Mouse (Mus musculus) forebrain, postnatal 0 days (tissue): ENCODE data around the gene Cab39l. TPM values are rescaled to one million over a fixed set of nuclear protein-coding genes. Genes with fewer than 3 reads are reported as not detected.

ENCODE experiments used
- ATAC-seq: fragments of 200-750 bp; cut with Nextera tagmentation; 2 replicates; pipeline ENCODE4 v1.8.0; 2017; ENCODE audit warnings: mild to moderate bottlenecking, moderate library complexity
- DNase-seq: peaks from one replicate; pipeline ENCODE4 v3.0.0-alpha.2; 2015
- H3K27ac ChIP-seq: fragments of 300-500 bp; sonication (generic); 2 replicates; pipeline ENCODE4 v1.5.1; 2014; ENCODE audit warnings: low read depth, mild to moderate bottlenecking, antibody characterized with exemption, low read length, moderate library complexity, mixed read lengths
- H3K27me3 ChIP-seq: fragments of 300-500 bp; sonication (generic); 2 replicates; pipeline ENCODE4 v1.6.1; 2014; ENCODE audit warnings: mild to moderate bottlenecking, low read length, mixed read lengths; ENCODE audit not compliant: insufficient read depth
- H3K36me3 ChIP-seq: fragments of 300-500 bp; sonication (generic); 2 replicates; pipeline ENCODE4 v1.6.1; 2014; ENCODE audit warnings: mild to moderate bottlenecking, moderate library complexity; ENCODE audit not compliant: insufficient read depth
- H3K4me1 ChIP-seq: fragments of 300-500 bp; sonication (generic); 2 replicates; pipeline ENCODE4 v1.6.1; 2014; ENCODE audit warnings: antibody characterized with exemption; ENCODE audit not compliant: insufficient read depth
- H3K4me2 ChIP-seq: fragments of 300-500 bp; sonication (generic); 2 replicates; pipeline ENCODE4 v1.6.1; 2014; ENCODE audit warnings: low read depth, mild to moderate bottlenecking, moderate library complexity
- H3K4me3 ChIP-seq: fragments of 300-500 bp; sonication (generic); 2 replicates; pipeline ENCODE4 v1.5.1; 2014; ENCODE audit warnings: low read depth, low read length, mixed read lengths
- H3K9ac ChIP-seq: fragments of 300-500 bp; sonication (generic); 2 replicates; pipeline ENCODE4 v1.6.1; 2014; ENCODE audit warnings: mild to moderate bottlenecking
- H3K9me3 ChIP-seq: fragments of 300-500 bp; sonication (generic); 2 replicates; pipeline ENCODE4 v1.6.1; 2016; ENCODE audit warnings: low read length
- CTCF ChIP-seq: sonication (generic); IDR thresholded peaks from 2 replicates; pipeline ENCODE4 v1.5.1; 2016; ENCODE audit warnings: antibody characterized with exemption, control low read depth, low read depth
- WGBS: fragments of 180-500 bp; shearing (Covaris S2); extraction: QIAGEN DNeasy Blood & Tissue Kit; methylation state at CpG from one replicate; pipeline ENCODE4 v1.1.7; 2014; 5-methylcytosine and 5-hydroxymethylcytosine counted together
- polyA plus RNA-seq: library from polyadenylated mRNA; unstranded; fragments of >200 nt; fragmentation: Nextera tagmentation; extraction: Ambion mirVana; gene quantifications from 2 replicates; pipeline ENCODE4 v1.2.1, GENCODE M21; 2015
- total RNA-seq: library from RNA; depleted of rRNA; stranded (reverse); fragments of >200 nt; gene quantifications from 2 replicates; pipeline ENCODE4 v1.2.3, GENCODE M21; 2014

Cab39l gene
- total and polyA plus RNA-seq, 2 experiments from 2014 or later, result 17.4 to 20.1 TPM

DNA sequence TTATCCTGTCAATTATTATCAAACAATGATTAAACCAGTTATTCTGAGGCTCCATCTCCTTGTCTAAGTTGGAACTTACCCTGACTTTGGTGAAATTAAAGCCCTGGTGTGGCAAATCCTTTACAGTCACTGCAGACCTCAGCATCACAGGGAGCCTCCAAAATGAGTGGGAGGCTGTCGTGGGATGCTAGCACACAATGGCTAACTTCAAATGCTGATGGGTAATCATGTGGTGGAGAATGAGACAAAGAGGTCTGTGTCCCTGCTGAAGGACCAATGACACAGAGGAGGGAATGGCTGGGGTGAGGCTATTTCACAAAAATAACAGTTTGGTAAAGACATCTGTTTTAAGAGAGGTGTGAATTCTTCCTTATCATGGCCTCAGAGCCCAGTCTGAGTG is 117.1 kb downstream of the Cab39l start:
- WGBS, result 51% methylated on average over 1 of the region's 1 CpGs
- H3K4me2 ChIP-seq, result no peak overlapping the region
- no peak overlapping the region for H3K4me3 ChIP-seq
- DNase-seq, result no peak
- no peaks in the 10 kb centered on the region for H3K36me3 ChIP-seq
- no peak for ATAC-seq
- no peak overlapping the region for H3K27ac ChIP-seq
- no peak for TF ChIP-seq CTCF
- H3K9ac ChIP-seq, result no peak overlapping the region
- H3K27me3 ChIP-seq, result no peaks in the 10 kb centered on the region
- no peaks in the 10 kb centered on the region for H3K9me3 ChIP-seq
- H3K4me1 ChIP-seq, result no peaks in the 10 kb centered on the region

DNA sequence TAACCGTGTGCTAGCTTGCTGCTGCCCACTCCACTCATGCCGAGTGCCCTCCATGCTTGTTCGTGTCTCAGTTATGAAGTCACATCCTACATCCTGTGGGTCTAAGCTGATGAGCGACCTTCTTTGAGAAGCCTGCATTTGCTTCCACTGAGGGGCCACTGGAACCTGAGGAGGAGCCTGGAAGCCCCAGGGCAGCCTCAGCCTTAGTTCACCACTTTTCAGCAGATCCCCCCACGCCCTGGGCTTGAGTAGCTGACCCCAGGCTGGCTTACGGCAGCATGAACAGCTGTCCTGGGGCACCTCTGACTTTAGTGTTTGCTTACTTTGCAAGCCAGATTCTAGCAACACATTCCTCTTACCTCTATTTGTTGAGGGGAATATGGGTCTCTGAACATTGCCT is 126.0 kb downstream of the Cab39l start:
- Histone ChIP-seq H3K27ac (no peak overlapping the region), H3K27me3 (no peaks in the 10 kb centered on the region), H3K4me2 (no peak overlapping the region), H3K9ac (no peak overlapping the region), H3K36me3 (peaks cover 42% of the 10 kb centered on the region), H3K4me1 (no peaks in the 10 kb centered on the region), H3K4me3 (no peak overlapping the region), H3K9me3 (no peaks in the 10 kb centered on the region)
- DNase-seq, result no peak
- TF ChIP-seq CTCF, result no peak
- 92% methylated on average over 6 of the region's 6 CpGs for WGBS
- no peak for ATAC-seq

DNA sequence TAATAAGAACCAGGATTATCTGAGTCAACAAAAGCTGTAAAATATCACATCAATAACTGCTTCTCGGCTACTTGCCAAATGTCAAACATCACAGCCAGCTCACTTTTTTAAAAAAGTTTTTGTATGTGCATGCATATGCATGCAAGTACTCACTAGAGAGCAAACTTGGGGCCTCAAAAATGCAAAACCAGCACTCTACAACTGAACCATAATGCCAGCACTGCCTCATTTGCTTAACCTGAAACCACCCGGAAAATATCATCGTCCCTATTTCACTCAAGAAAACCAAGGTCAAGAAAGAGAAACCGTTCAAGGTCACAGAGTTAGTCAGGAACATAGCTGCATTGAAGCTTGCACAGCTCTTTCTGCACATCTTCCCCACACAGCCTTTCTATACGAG is 135.6 kb downstream of the Cab39l start:
- no peaks in the 10 kb centered on the region for H3K27me3 ChIP-seq
- WGBS, result 91% methylated on average over 5 of the region's 5 CpGs
- H3K4me3 ChIP-seq, result no peak overlapping the region
- no peak overlapping the region for H3K27ac ChIP-seq
- ATAC-seq (no peak), DNase-seq (no peak)
- peaks cover 44% of the 10 kb centered on the region for H3K36me3 ChIP-seq
- H3K4me2 ChIP-seq, result no peak overlapping the region
- no peak for TF ChIP-seq CTCF
- no peaks in the 10 kb centered on the region for H3K9me3 ChIP-seq
- H3K4me1 ChIP-seq, result no peaks in the 10 kb centered on the region
- no peak overlapping the region for H3K9ac ChIP-seq

DNA sequence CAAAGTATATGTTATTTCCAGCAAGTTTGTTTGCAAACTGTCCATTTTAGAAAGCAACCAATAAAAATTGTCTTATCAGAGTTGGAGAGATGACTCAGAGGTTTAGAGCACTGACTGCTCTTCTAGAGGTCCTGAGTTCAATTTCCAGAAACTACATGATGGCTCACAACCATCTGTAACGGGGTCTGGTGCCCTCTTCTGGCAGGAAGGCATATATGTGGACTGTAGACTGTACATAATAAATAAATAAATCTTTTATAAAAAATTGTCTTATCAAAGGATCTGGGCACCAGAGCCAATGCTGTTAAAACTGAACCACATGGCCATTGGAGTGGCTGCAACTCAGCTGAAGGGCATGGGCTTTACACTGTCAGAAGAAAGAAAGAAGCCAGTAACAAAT is 149.8 kb downstream of the Cab39l start:
- ATAC-seq, result no peak
- 82% methylated on average over 1 of the region's 1 CpGs for WGBS
- H3K36me3 ChIP-seq, result peaks cover 47% of the 10 kb centered on the region

DNA sequence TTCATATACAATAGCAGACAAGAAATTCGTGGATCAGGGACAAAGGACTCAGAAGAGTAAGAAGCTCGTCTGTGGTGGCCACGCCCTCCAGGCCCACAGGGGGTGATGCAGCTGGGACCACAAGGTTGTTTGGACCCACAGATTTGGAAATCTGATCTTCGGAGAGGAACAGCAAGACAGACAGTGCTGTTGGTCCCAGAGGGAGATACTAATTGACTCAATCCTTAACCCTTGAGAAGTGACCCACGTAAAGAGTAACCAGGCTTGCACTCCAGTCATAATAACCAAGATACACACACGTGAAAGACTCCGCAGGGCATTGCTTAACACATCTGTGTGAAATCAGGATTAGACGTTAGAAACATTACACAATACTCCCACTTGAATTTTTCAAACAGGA is 151.1 kb downstream of the Cab39l start:
- peaks cover 35% of the 10 kb centered on the region for H3K36me3 ChIP-seq
- no peak for TF ChIP-seq CTCF

More for the DNA sequence above, 149.8 kb downstream of the Cab39l start:
- Histone ChIP-seq H3K27ac (no peak overlapping the region), H3K4me2 (no peak overlapping the region), H3K9me3 (no peaks in the 10 kb centered on the region), H3K4me3 (no peak overlapping the region), H3K4me1 (no peaks in the 10 kb centered on the region), H3K27me3 (no peaks in the 10 kb centered on the region), H3K9ac (no peak overlapping the region)
- TF ChIP-seq CTCF, result no peak
- no peak for DNase-seq

DNA sequence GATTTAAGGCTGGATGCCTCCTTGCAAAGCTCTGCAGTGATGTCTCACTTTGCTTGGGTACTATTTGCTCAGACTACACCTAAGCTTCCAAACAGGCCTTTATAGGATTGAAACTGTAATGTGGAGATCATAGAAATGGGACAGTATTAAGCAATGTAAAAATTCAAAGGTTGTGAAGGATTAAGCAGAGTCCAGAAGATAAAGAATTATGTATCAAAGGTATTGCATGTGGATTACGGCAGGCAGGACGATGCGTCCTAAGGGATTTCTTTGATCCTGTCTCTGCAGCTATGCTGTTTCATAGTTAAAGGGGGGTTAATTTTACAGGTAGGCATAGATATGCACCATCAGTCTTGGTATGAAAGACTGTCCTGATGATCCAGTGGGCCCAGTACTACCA is 151.8 kb downstream of the Cab39l start:
- ATAC-seq (no peak), DNase-seq (no peak)
- Histone ChIP-seq H3K4me3 (no peak overlapping the region), H3K27me3 (no peaks in the 10 kb centered on the region), H3K9me3 (no peaks in the 10 kb centered on the region), H3K36me3 (peaks cover 34% of the 10 kb centered on the region), H3K4me2 (no peak overlapping the region), H3K27ac (no peak overlapping the region), H3K4me1 (peaks cover 7% of the 10 kb centered on the region), H3K9ac (no peak overlapping the region)
- TF ChIP-seq CTCF, result no peak
- WGBS, result 90% methylated on average over 3 of the region's 3 CpGs

More for the DNA sequence above, 151.1 kb downstream of the Cab39l start:
- H3K4me2 ChIP-seq, result no peak overlapping the region
- no peak for DNase-seq
- 79% methylated on average over 8 of the region's 8 CpGs for WGBS
- H3K9me3 ChIP-seq, result no peaks in the 10 kb centered on the region
- no peaks in the 10 kb centered on the region for H3K27me3 ChIP-seq
- no peak overlapping the region for H3K4me3 ChIP-seq
- ATAC-seq, result no peak
- H3K9ac ChIP-seq, result no peak overlapping the region
- peaks cover 4% of the 10 kb centered on the region for H3K4me1 ChIP-seq
- H3K27ac ChIP-seq, result no peak overlapping the region

DNA sequence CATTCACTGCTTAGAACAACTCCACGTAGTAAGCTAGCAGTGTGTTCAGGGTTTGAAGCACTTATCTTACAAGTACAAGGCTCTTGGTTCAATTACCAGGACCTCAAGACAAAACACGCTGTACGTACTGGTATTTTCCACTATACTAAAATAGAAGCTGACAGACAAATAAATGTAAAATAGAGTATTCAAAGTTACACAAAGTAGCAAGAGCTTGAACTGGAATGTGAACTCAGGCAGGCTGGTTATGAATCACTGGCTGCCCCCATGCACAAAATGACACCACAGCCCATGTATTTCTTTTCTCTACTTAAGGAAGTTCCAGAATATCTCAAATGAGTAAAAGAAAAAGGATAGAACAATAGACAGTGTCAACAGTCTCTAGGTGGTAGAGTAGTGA is 154.2 kb downstream of the Cab39l start:
- H3K9me3 ChIP-seq, result no peaks in the 10 kb centered on the region
- H3K27me3 ChIP-seq, result no peaks in the 10 kb centered on the region
- no peak overlapping the region for H3K27ac ChIP-seq
- TF ChIP-seq CTCF, result no peak
- peaks cover 13% of the 10 kb centered on the region for H3K36me3 ChIP-seq
- no peak for DNase-seq
- ATAC-seq, result no peak
- peaks cover 7% of the 10 kb centered on the region for H3K4me1 ChIP-seq
- no peak overlapping the region for H3K9ac ChIP-seq
- 92% methylated on average over 3 of the region's 3 CpGs for WGBS
- no peak overlapping the region for H3K4me3 ChIP-seq
- H3K4me2 ChIP-seq, result no peak overlapping the region
